Mouse (Mus musculus) pancreas, adult 10 weeks (tissue): Measurements from ENCODE around the gene Olfr58. TPM values are rescaled to one million over a fixed set of nuclear protein-coding genes. Genes with fewer than 3 reads are reported as not detected.

ENCODE experiments used
- polyA plus RNA-seq: library from polyadenylated mRNA; stranded (reverse); fragments of 350-450 nt; fragmentation: Illumina TruSeq; extraction: RNeasy Lipid Tissue Mini Kit (QIAGEN cat#74804); gene quantifications from one replicate; pipeline ENCODE4 v1.2.3, GENCODE M21; 2015; ENCODE audit warnings: low read depth, low replicate concordance; ENCODE audit not compliant: insufficient read depth

The Olfr58 gene
- polyA plus RNA-seq = not detected

GRCm38 (mm10) chr9:19779983-19780382, at the start of gene Olfr58:
Olfr58 (plus strand) TSS chr9:19780283.

GRCm38 (mm10) chr9:19804606-19805005, 24.5 kb downstream of the Olfr58 start, which contains the start of gene Olfr859:
Olfr859 (plus strand) TSS chr9:19804906.

Other genes starting within 250 kb of the Olfr58 start
- not detected for gene Olfr853, start 239.2 kb upstream of the Olfr58 start, polyA plus RNA-seq
- not detected for gene Olfr854, start 212.9 kb upstream of the Olfr58 start, polyA plus RNA-seq
- gene Olfr855, start 197.7 kb upstream of the Olfr58 start, polyA plus RNA-seq = not detected
- gene Zfp317, start 158.2 kb upstream of the Olfr58 start, polyA plus RNA-seq = 3.8 TPM
- not detected for gene Olfr857, start 70.8 kb upstream of the Olfr58 start, polyA plus RNA-seq
- gene Olfr859, start 24.6 kb downstream of the Olfr58 start, polyA plus RNA-seq = not detected
- gene Olfr860, start 69.5 kb downstream of the Olfr58 start, polyA plus RNA-seq = not detected
- not detected for gene Olfr862, start 107.7 kb downstream of the Olfr58 start, polyA plus RNA-seq
- gene Olfr77, start 136.6 kb downstream of the Olfr58 start, polyA plus RNA-seq = not detected
- not detected for gene Olfr866, start 247.8 kb downstream of the Olfr58 start, polyA plus RNA-seq